Mouse (Mus musculus): ENCODE measurements at regions not wholly inside any gene's neighbourhood (a gene's known extent, or its start where the extent isn't known, plus 50 kb on each side); places are given as distances from the start of the nearest gene placed in this dataset.

DNA sequence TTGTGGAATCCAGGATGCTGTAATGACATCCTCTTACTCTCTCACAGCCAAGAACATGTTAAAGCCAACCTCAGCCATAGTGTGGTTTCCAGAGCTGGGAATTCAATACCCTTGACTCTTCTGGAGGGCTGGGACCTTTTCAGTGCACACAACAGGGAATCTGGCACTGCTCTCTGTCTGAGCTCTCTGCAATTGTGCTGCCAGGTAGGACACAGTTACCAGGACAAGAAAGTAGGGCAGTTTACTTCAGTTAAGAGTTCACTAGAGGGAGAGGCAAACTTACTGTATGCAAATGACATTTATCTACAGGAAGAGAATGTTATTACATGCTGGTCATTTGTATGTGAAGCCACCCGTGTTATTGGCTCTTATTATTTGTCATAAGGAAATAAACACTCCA lies 197.6 kb downstream of the Arl4a start:
- in situ Hi-C loops (cut with MseI, MboI): no loop called here

- in situ Hi-C loops (cut with MseI, MboI): no loop called here
Measured at GRCm38 (mm10) chr12:39831079-39831478, 206.7 kb downstream of the Arl4a start.

GRCm38 (mm10) chr12:39830530-39830929 lies 207.3 kb downstream of the Arl4a start:
- in situ Hi-C loops (cut with MseI, MboI): no loop called here

DNA sequence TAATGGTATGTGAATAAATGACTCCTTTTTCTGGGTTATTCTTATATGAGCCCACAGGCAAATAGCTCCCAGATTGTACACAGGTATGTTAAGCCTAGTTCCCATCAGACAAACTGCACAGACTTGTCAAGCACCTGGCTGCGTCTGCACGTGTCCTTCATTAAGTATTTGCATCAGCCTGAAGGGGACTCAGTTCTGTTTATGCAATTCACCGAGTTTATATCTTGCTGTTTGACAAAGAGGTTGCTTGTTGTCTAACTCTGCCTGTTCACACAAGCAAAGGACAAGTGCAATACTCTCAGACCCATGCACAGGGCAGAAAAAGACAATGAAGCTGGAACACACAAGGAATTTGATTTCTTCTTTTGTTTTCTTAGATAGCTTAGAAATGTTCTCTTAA lies 215.2 kb downstream of the Arl4a start:
- in situ Hi-C loops (cut with MseI, MboI): no loop called here

DNA sequence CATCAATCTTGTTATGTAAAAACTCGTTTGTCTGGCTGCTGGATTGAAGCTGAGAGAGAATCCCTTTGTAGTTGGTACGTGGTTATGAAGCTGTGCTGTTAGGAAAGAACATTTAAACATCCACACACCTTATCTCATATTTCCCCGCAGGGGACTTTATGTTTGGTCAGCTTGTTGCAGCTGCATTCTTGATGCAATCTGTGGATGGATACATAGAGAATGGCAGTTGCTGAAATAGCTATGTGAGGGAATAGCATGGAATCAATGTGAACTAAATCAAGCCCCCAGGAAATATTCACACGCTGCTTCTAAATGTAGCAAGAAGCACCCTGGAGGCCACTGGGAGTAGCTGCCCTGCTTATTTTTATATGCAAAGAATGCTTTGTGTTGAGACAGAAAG lies 236.3 kb downstream of the Arl4a start:
- in situ Hi-C loops (cut with MseI, MboI): no loop called here

GRCm38 (mm10) chr12:39797843-39798242 lies 240.0 kb downstream of the Arl4a start:
- in situ Hi-C loops (cut with MseI, MboI): no loop called here

DNA sequence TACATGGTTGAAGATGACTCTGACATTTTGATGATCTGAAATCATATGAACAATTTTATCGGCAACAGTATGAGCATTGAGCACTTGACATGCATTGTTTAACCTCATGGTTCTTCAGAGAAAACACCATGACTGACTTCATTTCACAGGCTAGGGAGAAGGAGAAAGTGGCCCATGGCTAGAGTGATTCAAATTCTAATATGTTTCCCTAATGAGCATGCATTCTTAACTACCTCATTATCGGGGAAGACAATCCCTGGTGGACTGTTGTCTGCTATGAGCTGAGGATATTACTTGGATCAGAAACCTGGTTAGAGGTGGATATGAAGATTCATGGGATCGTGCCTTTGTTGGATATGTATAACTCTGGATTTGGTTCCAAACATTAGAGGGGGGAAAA lies 240.9 kb downstream of the Arl4a start:
- in situ Hi-C loops (cut with MseI, MboI): no loop called here

GRCm38 (mm10) chr12:39785026-39785425 lies 252.8 kb downstream of the Arl4a start:
- in situ Hi-C loops (cut with MseI, MboI): no loop called here

DNA sequence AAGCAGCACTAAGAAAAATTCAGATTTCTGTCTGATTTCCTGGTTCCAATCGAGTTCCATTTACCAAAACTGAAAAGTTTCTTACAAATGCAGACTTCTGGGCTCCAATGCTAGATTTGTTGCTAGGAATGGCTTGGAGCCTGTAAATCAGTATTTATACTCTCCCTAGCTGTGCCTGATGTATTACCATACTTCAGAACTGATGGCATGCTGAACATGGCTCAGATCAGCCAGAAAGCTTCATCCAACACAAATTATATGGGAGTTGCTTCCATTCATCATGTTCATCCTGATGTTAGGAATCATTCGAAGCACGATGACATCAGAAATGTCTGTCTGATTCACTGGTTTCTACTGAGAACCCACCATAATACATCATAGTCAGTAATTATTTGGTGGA lies 253.3 kb downstream of the Arl4a start:
- in situ Hi-C loops (cut with MseI, MboI): no loop called here

- in situ Hi-C loops (cut with MseI, MboI): no loop called here
Measured at GRCm38 (mm10) chr12:39776173-39776572, 261.7 kb downstream of the Arl4a start.

- in situ Hi-C loops (cut with MseI, MboI): no loop called here
Measured at GRCm38 (mm10) chr12:39766988-39767387, 270.8 kb downstream of the Arl4a start.

DNA sequence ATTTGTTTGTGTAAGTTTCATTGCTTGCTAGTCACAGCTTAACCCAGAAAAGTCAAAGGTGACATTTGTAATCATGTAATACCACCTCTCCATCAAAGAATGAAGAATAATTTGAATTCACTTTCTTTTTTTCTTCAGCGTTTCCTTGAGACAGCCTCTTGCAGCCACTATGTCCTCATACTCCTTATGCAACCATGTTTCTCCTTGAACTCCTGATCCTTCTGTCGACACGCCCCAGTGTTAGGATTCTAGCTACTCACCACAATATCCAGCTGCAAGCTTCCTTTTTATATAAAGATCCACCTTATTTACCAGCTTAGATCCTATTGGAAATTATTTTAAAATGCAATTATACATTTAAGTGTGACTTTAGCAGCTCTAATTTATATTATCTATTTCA lies 274.3 kb downstream of the Arl4a start:
- in situ Hi-C loops (cut with MseI, MboI): no loop called here

DNA sequence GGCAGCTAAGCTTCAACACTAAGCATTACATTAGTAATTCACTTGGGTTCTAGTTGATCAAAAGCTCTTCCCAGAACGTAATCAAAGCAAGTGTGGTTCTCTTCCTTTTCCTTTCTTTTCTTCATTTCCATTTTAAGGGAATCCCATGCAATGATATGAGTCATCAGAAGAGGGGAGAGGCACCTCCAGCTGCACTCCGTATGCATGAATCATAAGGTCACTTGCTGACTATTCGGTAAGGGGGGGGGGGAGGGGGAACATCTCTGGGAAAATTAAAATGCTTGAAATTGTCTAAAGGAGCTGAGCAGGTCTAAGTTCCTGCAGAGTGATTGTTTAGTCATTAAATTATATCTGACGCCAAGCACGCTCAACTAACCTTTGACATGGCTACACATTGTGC lies 275.9 kb downstream of the Arl4a start:
- in situ Hi-C loops (cut with MseI, MboI): no loop called here

GRCm38 (mm10) chr12:39761326-39761725 lies 276.5 kb downstream of the Arl4a start:
- in situ Hi-C loops (cut with MseI, MboI): no loop called here

DNA sequence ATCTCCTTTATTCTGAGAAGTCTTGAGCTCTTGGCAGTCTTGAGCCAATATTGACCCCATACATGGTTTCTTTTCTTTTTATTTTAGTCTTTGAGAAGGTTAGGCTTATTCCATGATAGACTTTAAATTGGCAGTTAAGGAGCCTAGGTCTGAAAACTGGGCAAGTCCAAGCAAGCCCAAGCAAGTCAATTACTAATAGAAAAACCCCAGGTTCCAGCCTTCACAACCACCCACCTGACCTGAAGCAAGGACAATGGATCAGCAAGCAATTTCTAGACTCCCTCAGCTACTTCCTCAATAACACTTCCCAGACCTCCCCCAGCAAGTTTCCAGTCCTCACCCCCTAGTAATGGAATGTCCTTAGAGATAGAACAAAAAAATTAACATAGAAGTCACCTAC lies 279.9 kb downstream of the Arl4a start:
- in situ Hi-C loops (cut with MseI, MboI): no loop called here

GRCm38 (mm10) chr12:39751850-39752249 lies 286.0 kb downstream of the Arl4a start:
- in situ Hi-C loops (cut with MseI, MboI): no loop called here

DNA sequence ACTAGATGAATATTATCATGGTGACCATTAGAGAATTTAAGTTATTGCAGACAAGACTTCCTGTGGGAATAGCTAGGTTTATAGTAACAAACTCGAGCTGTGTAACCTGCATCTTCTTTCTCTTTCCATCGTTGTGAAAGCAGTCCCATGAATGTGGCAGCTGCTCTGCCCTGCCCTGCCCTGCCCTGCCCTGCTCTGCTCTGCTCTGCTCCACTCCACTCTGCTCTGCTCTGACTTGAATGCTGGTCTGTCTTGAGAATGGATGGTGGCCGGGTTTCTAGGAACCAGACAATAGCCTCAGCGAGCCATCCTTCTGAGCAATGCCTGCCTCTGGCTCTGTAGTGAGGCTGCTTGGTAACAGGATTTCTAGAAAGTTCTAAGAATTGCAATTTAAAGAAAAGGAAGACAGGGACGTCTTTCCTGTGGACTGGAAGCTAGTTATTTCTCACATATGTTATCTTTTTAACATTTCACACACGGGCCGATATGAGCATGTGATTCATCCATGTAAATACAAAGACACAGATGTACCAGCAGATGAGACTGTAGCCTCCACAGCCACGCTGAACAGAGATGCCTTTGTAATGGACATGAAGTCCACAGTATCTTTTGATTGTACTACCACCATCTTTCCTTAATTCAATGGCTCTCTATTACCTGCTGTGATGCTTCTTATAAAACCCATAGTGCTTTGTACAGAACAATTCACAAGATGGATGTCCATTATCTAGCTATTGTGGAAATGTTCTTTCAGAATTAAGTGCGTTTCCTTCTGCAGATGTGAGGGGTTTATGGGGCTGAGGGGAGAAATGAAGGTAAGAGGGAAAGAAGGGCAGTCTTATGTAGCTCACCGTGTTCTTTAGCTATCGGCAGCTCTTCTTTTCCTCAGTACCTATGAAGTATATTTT lies 295.4 kb downstream of the Arl4a start:
- in situ Hi-C loops (cut with MseI, MboI): no loop called here

DNA sequence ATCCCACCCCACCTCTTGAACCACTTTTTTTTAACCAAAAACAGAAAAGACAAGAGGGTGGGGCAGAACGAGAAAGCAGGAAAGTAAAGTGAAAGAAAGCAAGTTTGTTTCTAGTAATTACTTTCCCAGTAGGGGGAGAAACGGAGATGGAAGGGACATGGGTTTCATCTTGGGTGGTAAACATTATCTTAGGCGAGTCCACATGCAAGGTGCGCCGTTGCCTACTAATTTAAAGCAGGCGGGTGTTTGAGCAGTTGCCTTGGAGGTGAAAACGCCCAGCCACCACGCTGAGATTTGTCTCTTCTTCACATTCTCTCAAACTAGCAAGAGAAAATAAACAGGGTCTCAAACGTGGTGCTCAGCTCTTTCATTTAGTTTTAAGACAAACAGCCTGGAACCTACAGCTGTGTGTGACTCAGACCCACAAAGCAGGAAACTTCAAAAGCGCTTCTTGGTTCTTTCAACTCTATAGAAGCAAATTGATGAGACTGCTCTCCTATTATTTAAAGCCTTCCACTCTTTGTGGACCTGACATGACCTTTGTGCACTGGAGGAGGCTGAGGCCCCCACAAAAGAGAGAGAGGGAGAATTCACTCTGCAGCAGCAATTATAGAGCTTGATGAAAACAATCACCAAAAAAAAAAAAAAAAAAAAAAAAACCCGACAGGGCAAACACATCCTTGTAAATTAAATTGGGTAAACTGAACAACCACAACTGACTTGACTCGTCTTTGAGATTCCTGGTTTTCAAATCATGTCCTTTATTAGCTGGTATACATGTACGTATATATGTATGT lies 296.6 kb downstream of the Arl4a start:
- in situ Hi-C loops (cut with MseI, MboI): no loop called here

DNA sequence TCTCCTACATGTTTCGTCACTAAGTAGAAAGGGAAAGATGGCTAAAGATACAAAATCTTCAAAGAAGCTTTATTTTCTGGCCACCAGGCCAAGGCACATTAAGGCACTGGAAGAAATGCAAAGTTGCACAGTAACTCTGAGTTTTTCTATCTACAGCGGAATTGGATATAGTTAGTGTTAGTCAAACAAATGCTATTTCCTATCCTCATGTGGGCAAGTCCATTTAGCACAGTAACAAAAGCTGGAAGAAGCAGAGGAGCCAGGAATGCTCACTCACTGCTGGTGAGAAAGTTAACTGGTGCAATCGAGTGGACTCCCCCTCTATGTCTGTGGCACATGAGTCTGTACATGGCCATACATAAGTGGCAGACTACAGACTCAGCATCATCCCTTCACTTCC lies 300.9 kb downstream of the Arl4a start:
- in situ Hi-C loops (cut with MseI, MboI): no loop called here

GRCm38 (mm10) chr12:39736097-39736920 lies 301.5 kb downstream of the Arl4a start:
- in situ Hi-C loops (cut with MseI, MboI): no loop called here

GRCm38 (mm10) chr12:39734176-39734575 lies 303.6 kb downstream of the Arl4a start:
- in situ Hi-C loops (cut with MseI, MboI): no loop called here

GRCm38 (mm10) chr12:39731177-39731576 lies 306.6 kb downstream of the Arl4a start:
- in situ Hi-C loops (cut with MseI, MboI): no loop called here
